Mouse (Mus musculus) intestine, embryonic 14.5 days (tissue): ENCODE results near the gene Zfp3. TPM values are rescaled to one million over a fixed set of nuclear protein-coding genes. Genes with fewer than 3 reads are reported as not detected.
A peak's percentile ranks its signal among the peaks of the same experiment; 100 is the strongest.
"Not testable (repeated sequence)": the region's sequence is repeated elsewhere in the genome, so short reads cannot be mapped to it uniquely, and the experiment has no call there.

Experiments used
- ATAC-seq: fragments of 200-750 bp; cut with Nextera tagmentation; replicated peaks from 2 replicates; pipeline ENCODE4 v1.8.0; 2017; ENCODE audit warnings: low read depth, moderate number of reproducible peaks, moderate TSS enrichment, moderate library complexity; ENCODE audit not compliant: low FRiP score, low TSS enrichment
- DNase-seq: peaks from one replicate; pipeline ENCODE4 v3.0.0-alpha.2; 2018; ENCODE audit warnings: low spot score
- H3K27ac ChIP-seq: fragments of 300-500 bp; sonication (generic); 2 replicates; pipeline ENCODE4 v1.5.1; 2014; ENCODE audit warnings: low read depth, mild to moderate bottlenecking, control low read depth
- H3K27me3 ChIP-seq: fragments of 300-500 bp; sonication (generic); replicated peaks from 2 replicates; pipeline ENCODE4 v1.6.1; 2014; ENCODE audit warnings: low read length, control low read depth; ENCODE audit not compliant: control insufficient read depth, insufficient read depth
- H3K36me3 ChIP-seq: fragments of 300-500 bp; sonication (generic); 2 replicates; pipeline ENCODE4 v1.6.1; 2014; ENCODE audit warnings: low read length, control low read depth; ENCODE audit not compliant: control insufficient read depth, insufficient read depth
- H3K4me1 ChIP-seq: fragments of 300-500 bp; sonication (generic); replicated peaks from 2 replicates; pipeline ENCODE4 v1.6.1; 2014; ENCODE audit warnings: low read length, control low read depth, mixed read lengths; ENCODE audit not compliant: control insufficient read depth, insufficient read depth
- H3K4me2 ChIP-seq: fragments of 300-500 bp; sonication (generic); 2 replicates; pipeline ENCODE4 v1.6.1; 2014; ENCODE audit warnings: low read length
- H3K4me3 ChIP-seq: fragments of 300-500 bp; sonication (generic); 2 replicates; pipeline ENCODE4 v1.5.1; 2014; ENCODE audit warnings: low read depth, low read length, control low read depth, mixed read lengths
- H3K9ac ChIP-seq: fragments of 300-500 bp; sonication (generic); 2 replicates; pipeline ENCODE4 v1.6.1; 2014; ENCODE audit warnings: mild to moderate bottlenecking, low read length
- H3K9me3 ChIP-seq: fragments of 300-500 bp; sonication (generic); 2 replicates; pipeline ENCODE4 v1.6.1; 2016; ENCODE audit warnings: low read length, control low read depth; ENCODE audit not compliant: control insufficient read depth
- WGBS: fragments of 180-500 bp; shearing (Covaris S2); extraction: QIAGEN DNeasy Blood & Tissue Kit; methylation state at CpG from one replicate; pipeline ENCODE4 v1.1.7; 2014; 5-methylcytosine and 5-hydroxymethylcytosine counted together
- polyA plus RNA-seq: library from polyadenylated mRNA; unstranded; fragments of >200 nt; fragmentation: Nextera tagmentation; extraction: Ambion mirVana; gene quantifications from 2 replicates; pipeline ENCODE4 v1.2.1, GENCODE M21; 2014

Gene Zfp3
- polyA plus RNA-seq, 1 experiment from 2014 or later: 6.1 TPM

DNA sequence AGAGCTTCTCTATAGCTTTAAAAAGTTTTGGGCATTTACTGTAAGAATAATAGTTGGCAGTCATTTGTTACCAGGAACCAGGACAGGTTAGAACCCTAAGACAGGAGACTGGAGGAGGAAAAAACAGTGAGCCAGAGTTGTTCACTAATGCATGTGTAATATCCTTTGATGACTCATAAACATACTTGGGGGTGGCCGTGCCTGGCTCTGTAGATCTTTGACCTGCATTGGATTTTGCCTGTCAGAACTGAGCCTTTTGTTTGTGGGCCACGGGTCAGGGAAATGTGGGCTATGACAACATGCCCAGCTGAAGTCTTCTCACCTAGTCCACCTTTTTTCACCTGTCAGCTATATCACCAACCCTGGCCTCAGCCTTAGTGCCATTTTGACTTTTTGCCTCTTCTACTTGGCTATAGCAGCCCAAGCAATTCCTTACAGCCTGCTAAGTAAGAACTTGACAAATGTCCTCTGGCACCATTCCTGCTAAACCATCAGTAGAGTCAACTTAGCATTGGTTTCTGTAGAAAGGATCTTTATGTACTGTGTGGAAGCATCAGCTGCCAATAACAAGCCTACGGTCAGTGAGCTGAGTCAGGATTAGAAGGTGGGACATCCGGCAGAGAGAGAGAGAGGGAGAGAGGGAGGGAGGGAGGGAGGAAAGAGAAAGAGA, 16.0 kb upstream of the Zfp3 start:
- no peak for ATAC-seq
- H3K4me1 ChIP-seq: no peaks in the 10 kb centered on the region
- DNase-seq: no peak
- no peaks in the 10 kb centered on the region for H3K27me3 ChIP-seq
- H3K27ac ChIP-seq: no peak overlapping the region
- H3K4me3 ChIP-seq: no peak overlapping the region
- no peak overlapping the region for H3K4me2 ChIP-seq
- H3K9me3 ChIP-seq: peaks cover 6% of the 10 kb centered on the region
- no peaks in the 10 kb centered on the region for H3K36me3 ChIP-seq
- H3K9ac ChIP-seq: no peak overlapping the region
- 77% methylated on average over 4 of the region's 4 CpGs for WGBS

DNA sequence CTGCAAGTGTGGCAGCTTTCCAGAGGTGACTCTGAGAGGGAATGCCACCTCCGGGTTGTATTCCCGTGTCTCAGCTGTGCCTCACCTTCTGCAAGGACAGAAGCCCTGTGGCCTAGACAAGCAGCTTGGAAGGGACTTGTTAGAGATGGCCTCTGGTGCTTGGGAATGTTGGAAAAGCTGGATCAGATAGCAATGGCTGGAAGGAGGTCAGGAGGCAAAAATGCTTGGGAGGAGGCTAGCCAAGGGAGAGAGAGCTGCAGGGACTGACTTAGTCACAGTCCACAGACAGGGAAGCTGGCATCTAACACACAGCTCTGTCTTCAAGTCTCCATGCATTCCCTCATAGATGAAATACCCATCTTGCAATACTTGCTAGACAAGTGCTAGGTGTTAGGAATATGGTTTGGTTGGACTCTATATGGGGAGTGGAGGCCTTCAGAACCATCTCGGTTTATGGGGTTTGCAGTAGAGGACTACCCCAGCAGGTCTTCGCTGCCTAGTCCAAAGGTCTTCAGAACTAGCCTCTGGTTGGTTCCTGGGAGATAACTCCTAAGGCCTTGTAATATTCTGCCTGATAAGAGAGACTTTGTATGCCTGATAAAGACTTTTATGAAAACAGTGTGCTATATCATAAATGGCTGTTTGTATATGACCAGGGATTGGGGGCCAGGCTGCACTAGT, 11.5 kb upstream of the Zfp3 start:
- DNase-seq (no peak), ATAC-seq (peak; percentile 80)
- Histone ChIP-seq H3K27ac (peak overlapping the region; percentile 55), H3K27me3 (no peaks in the 10 kb centered on the region), H3K9me3 (peaks cover 6% of the 10 kb centered on the region), H3K4me1 (no peaks in the 10 kb centered on the region), H3K36me3 (no peaks in the 10 kb centered on the region), H3K9ac (no peak overlapping the region), H3K4me2 (no peak overlapping the region), H3K4me3 (no peak overlapping the region)
- 64% methylated on average over 4 of the region's 4 CpGs for WGBS

- Histone ChIP-seq H3K4me1 (no peaks in the 10 kb centered on the region), H3K4me2 (no peak overlapping the region), H3K27me3 (no peaks in the 10 kb centered on the region), H3K9ac (no peak overlapping the region), H3K36me3 (no peaks in the 10 kb centered on the region), H3K27ac (no peak overlapping the region), H3K4me3 (no peak overlapping the region), H3K9me3 (peaks cover 6% of the 10 kb centered on the region)
- WGBS: 86% methylated on average over 10 of the region's 10 CpGs
- DNase-seq: no peak
- no peak for ATAC-seq
These were observed 10.9 kb upstream of the Zfp3 start for GRCm38 (mm10) chr11:70753146-70753545.

- H3K27ac ChIP-seq: no peak overlapping the region; the same call in 1 of the 2 replicates
- H3K4me2 ChIP-seq: no peak overlapping the region
- ATAC-seq (no peak), DNase-seq (no peak)
- H3K36me3 ChIP-seq: no peaks in the 10 kb centered on the region
- H3K9me3 ChIP-seq: no peaks in the 10 kb centered on the region
- H3K9ac ChIP-seq: no peak overlapping the region
- no peak overlapping the region for H3K4me3 ChIP-seq
- 69% methylated on average over 4 of the region's 4 CpGs for WGBS
- no peaks in the 10 kb centered on the region for H3K4me1 ChIP-seq
- no peaks in the 10 kb centered on the region for H3K27me3 ChIP-seq
These were observed 9.5 kb upstream of the Zfp3 start for GRCm38 (mm10) chr11:70754476-70754875.

DNA sequence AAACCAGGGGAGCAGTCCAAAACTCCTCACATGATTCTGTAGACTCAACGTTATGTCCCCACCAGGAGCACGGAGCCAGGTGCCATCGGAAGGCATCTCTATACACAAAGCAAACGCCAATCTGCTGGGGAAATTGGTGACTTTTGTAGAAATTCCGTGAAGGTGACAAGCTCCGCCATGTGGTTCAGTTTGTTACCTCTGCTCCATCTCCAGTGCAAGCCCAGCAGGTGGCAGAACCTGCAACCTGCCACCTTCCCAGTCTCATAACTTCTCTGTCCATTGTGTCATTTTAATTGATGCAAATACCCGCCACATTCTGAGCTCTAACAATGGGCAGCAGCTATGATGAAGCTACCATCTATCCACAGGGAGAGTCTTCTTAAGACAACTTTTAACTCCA, 9.1 kb upstream of the Zfp3 start:
- Histone ChIP-seq H3K36me3 (no peaks in the 10 kb centered on the region), H3K4me3 (no peak overlapping the region), H3K9ac (no peak overlapping the region), H3K4me2 (no peak overlapping the region), H3K4me1 (no peaks in the 10 kb centered on the region), H3K9me3 (no peaks in the 10 kb centered on the region), H3K27ac (no peak overlapping the region), H3K27me3 (no peaks in the 10 kb centered on the region)
- WGBS: 60% methylated on average over 7 of the region's 7 CpGs
- DNase-seq: no peak
- ATAC-seq: no peak

DNA sequence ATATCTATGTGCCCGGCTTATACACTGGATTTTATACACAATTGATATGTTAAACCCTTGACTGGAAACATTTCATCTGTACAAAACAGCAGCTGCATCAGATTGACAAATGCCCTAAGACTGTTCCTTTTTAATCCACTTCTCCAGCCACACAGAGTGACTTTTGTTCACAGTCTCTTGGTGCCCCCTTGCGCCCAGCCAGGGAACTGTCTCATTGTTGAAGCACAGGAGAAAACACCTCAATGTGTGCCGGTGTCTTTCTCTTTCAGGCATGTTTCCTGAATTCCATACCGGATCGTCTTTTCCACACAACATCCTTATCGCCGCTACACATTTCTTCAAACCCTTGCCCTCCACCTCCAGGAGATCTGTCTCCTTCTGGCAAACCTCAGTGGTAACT, 8.4 kb upstream of the Zfp3 start:
- no peak overlapping the region for H3K4me3 ChIP-seq
- no peak; the same call in 1 of the 2 replicates for ATAC-seq
- no peak overlapping the region for H3K9ac ChIP-seq
- peak; percentile 96 for DNase-seq
- H3K4me2 ChIP-seq: no peak overlapping the region
- H3K27me3 ChIP-seq: no peaks in the 10 kb centered on the region
- H3K36me3 ChIP-seq: no peaks in the 10 kb centered on the region
- no peaks in the 10 kb centered on the region for H3K9me3 ChIP-seq
- no peaks in the 10 kb centered on the region for H3K4me1 ChIP-seq
- WGBS: 12% methylated on average over 7 of the region's 7 CpGs
- no peak overlapping the region for H3K27ac ChIP-seq

- H3K9ac ChIP-seq, H3K4me1 ChIP-seq, H3K4me3 ChIP-seq, DNase-seq, H3K9me3 ChIP-seq, H3K36me3 ChIP-seq, H3K27ac ChIP-seq, ATAC-seq, H3K27me3 ChIP-seq, H3K4me2 ChIP-seq: not testable (repeated sequence)
- WGBS: 70% methylated on average over 3 of the region's 3 CpGs
These were observed 3.6 kb upstream of the Zfp3 start for GRCm38 (mm10) chr11:70760446-70760845.

DNA sequence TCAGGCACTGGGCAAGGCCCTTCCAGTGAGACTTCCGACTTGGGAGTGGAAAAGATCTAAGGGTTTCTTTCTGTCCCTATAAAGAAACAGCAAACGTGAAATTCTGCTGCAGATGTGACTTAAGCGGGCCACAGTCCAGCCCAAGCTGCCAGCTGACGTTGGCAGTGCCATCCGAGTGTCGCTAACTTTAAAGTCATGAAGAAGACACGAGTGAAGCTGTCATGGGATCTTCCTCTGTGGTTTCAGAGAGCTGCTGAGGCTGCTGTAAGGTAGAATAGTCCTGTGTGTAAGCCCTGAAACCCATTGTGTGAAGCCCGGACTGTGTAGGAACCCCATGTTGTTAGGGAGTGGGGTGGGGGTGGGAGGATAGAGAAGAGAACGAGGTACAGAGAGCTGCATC, 1.4 kb upstream of the Zfp3 start:
- Histone ChIP-seq H3K9me3 (no peaks in the 10 kb centered on the region), H3K4me1 (0 out of 2 replicates have a peak, but pooled peaks cover 7% of the 10 kb centered on the region), H3K36me3 (0 out of 2 replicates have a peak, but pooled peaks cover 2% of the 10 kb centered on the region), H3K27ac (no peak overlapping the region), H3K9ac (no peak overlapping the region), H3K4me2 (no peak overlapping the region), H3K27me3 (no peaks in the 10 kb centered on the region), H3K4me3 (no peak overlapping the region)
- 84% methylated on average over 9 of the region's 9 CpGs for WGBS
- no peak for DNase-seq
- no peak for ATAC-seq

GRCm38 (mm10) chr11:70763582-70763935, 450 bp upstream of the Zfp3 start:
- peak overlapping the region; percentile 65 for H3K4me2 ChIP-seq
- ATAC-seq (0 out of 2 replicates have a peak, but pooled peaks have one; percentile 19), DNase-seq (peak; percentile 62)
- H3K4me1 ChIP-seq: 0 out of 2 replicates have a peak, but pooled peaks cover 7% of the 10 kb centered on the region
- H3K9me3 ChIP-seq: no peaks in the 10 kb centered on the region
- H3K36me3 ChIP-seq: 0 out of 2 replicates have a peak, but pooled peaks cover 3% of the 10 kb centered on the region
- peak overlapping the region; percentile 58 for H3K9ac ChIP-seq
- WGBS: 24% methylated on average over 3 of the region's 3 CpGs
- peak overlapping the region; percentile 45 for H3K4me3 ChIP-seq
- no peaks in the 10 kb centered on the region for H3K27me3 ChIP-seq
- peak overlapping the region; percentile 72 for H3K27ac ChIP-seq
